Mouse (Mus musculus) heart, postnatal 0 days (tissue): ENCODE measurements around the gene Irak4.

Source experiments
- CTCF ChIP-seq: IDR thresholded peaks from 2 replicates; pipeline ENCODE4 v1.5.1; 2016; ENCODE audit warnings: antibody characterized with exemption, control low read depth, low read depth
- EP300 ChIP-seq: IDR thresholded peaks from 2 replicates; pipeline ENCODE4 v1.6.1; 2016; ENCODE audit warnings: antibody characterized with exemption, low read depth

- TF ChIP-seq CTCF (peak; percentile 91), EP300 (no peak)
Measured at GRCm38 (mm10) chr15:94557442-94557841, 14.0 kb downstream of the Irak4 start.
